Comparison of ENCODE assay signal across 17 mouse cellular contexts in genomic region chr14:99430323-99430722, GRCm38 (mm10).
A peak's percentile ranks its signal among the peaks of the same experiment; 100 is the strongest.
DNase-seq lines count a peak whose midpoint lies in the region; ATAC-seq lines count a peak whose summit lies in the region.
"Had no signal": no experiment of that assay in that cellular context is flagged by ENCODE, and none has a peak within 500 bp of the region (broad histone marks: within the 10 kb centered on the region; RNA-seq: fewer than 3 reads in every experiment).

No protein-coding gene starts in this region.

- peak overlapping the region; percentile 12; the same call in 1 of the 2 replicates for H3K27ac ChIP-seq in lung, embryonic 15.5 days
- peak overlapping the region; percentile 72 for H3K27ac ChIP-seq in stomach, embryonic 16.5 days (ENCODE audit: low read length)
- H3K27ac ChIP-seq: embryonic facial prominence, embryonic 13.5 days; hindbrain, embryonic 12.5 days; layer of hippocampus, adult 2 months; midbrain, embryonic 13.5 days had no signal

- H3K4me3 ChIP-seq in lung, embryonic 15.5 days, result no peak overlapping the region
- H3K4me3 ChIP-seq in stomach, embryonic 16.5 days (replicated peaks; ENCODE audit: low read length), result no peak overlapping the region
- H3K4me3 ChIP-seq: embryonic facial prominence, embryonic 13.5 days; hindbrain, embryonic 12.5 days; layer of hippocampus, adult 2 months; midbrain, embryonic 13.5 days had no signal

- no peaks in the 10 kb centered on the region for H3K9me3 ChIP-seq in lung, embryonic 15.5 days
- no peaks in the 10 kb centered on the region for H3K9me3 ChIP-seq in stomach, embryonic 16.5 days (replicated peaks; ENCODE audit: control insufficient read depth, low read length)
- H3K9me3 ChIP-seq: embryonic facial prominence, embryonic 13.5 days; hindbrain, embryonic 12.5 days; midbrain, embryonic 13.5 days had no signal

- H3K36me3 ChIP-seq in lung, embryonic 15.5 days, result no peaks in the 10 kb centered on the region
- H3K36me3 ChIP-seq in stomach, embryonic 16.5 days (ENCODE audit: control insufficient read depth, insufficient read depth, low read length), result no peaks in the 10 kb centered on the region
- H3K36me3 ChIP-seq: embryonic facial prominence, embryonic 13.5 days; hindbrain, embryonic 12.5 days; midbrain, embryonic 13.5 days had no signal

- WGBS in lung, embryonic 15.5 days, result 45% methylated on average over 4 of the region's 4 CpGs
- 55% methylated on average over 4 of the region's 4 CpGs for WGBS in stomach, embryonic 16.5 days

- DNase-seq in adrenal gland, adult 8-10 months, result peak; percentile 11
- no peak for DNase-seq in adrenal gland, postnatal 4 days (ENCODE audit: low spot score in 2 of 2)
- peak; percentile 30 to 65 for DNase-seq in left cerebral cortex, postnatal 25 days (ENCODE audit: low spot score in 2 of 2)
- no peak for DNase-seq in left cerebral cortex, postnatal 10 days (ENCODE audit: extremely low spot score in 1 of 2, low spot score in 2 of 2)
- DNase-seq in ovary, postnatal 14 days (ENCODE audit: low spot score), result no peak
- no peak for DNase-seq in spleen, postnatal 10 days (ENCODE audit: low spot score in 2 of 2)
- DNase-seq: cerebellum, adult 11 months; cerebellum, postnatal 36 days; heart, adult 18-20 months; kidney, adult 11 months; thymus, postnatal 14 days had no signal

- no peak overlapping the region for H3K9ac ChIP-seq in lung, embryonic 15.5 days
- H3K9ac ChIP-seq in stomach, embryonic 16.5 days (ENCODE audit: low read length), result no peak overlapping the region
- H3K9ac ChIP-seq: embryonic facial prominence, embryonic 13.5 days; hindbrain, embryonic 12.5 days; midbrain, embryonic 13.5 days had no signal

- no peak overlapping the region for H3K4me2 ChIP-seq in lung, embryonic 15.5 days
- no peak overlapping the region for H3K4me2 ChIP-seq in stomach, embryonic 16.5 days (ENCODE audit: low read depth, low read length)
- H3K4me2 ChIP-seq: embryonic facial prominence, embryonic 13.5 days; hindbrain, embryonic 12.5 days; midbrain, embryonic 13.5 days had no signal

- H3K27me3 ChIP-seq in lung, embryonic 15.5 days, result no peaks in the 10 kb centered on the region
- H3K27me3 ChIP-seq in stomach, embryonic 16.5 days (ENCODE audit: control insufficient read depth, insufficient read depth, low read length), result no peaks in the 10 kb centered on the region
- H3K27me3 ChIP-seq: embryonic facial prominence, embryonic 13.5 days; hindbrain, embryonic 12.5 days; midbrain, embryonic 13.5 days had no signal

- ATAC-seq in lung, embryonic 15.5 days (ENCODE audit: borderline replicate concordance, extremely low read depth, low FRiP score, low TSS enrichment), result no peak
- peak; percentile 48; the same call in 1 of the 2 replicates for ATAC-seq in stomach, embryonic 16.5 days (ENCODE audit: insufficient read depth, low FRiP score)
- ATAC-seq: midbrain, embryonic 13.5 days had no signal

- intact Hi-C loops in left cerebral cortex, postnatal 25 days (cut with DNase I), result no loop called here
- intact Hi-C loops in left cerebral cortex, postnatal 10 days (cut with DNase I), result no loop called here

- 0 out of 2 replicates have a peak, but pooled peaks cover 5% of the 10 kb centered on the region for H3K4me1 ChIP-seq in lung, embryonic 15.5 days
- 0 out of 2 replicates have a peak, but pooled peaks cover 3% of the 10 kb centered on the region for H3K4me1 ChIP-seq in stomach, embryonic 16.5 days (ENCODE audit: control insufficient read depth, insufficient read depth, low read length)
- H3K4me1 ChIP-seq: embryonic facial prominence, embryonic 13.5 days; hindbrain, embryonic 12.5 days; midbrain, embryonic 13.5 days had no signal

Comparison
In these comparisons a context has a peak if more than half of its experiments do, and no peak if none do; other contexts are left out.
1. DNase-seq: peak in adrenal gland, adult 8-10 months (single experiment) and left cerebral cortex, postnatal 25 days (2 of 2); none in adrenal gland, postnatal 4 days (0 of 2), left cerebral cortex, postnatal 10 days (0 of 2), ovary, postnatal 14 days (single experiment) and spleen, postnatal 10 days (0 of 2).